ENCODE assay signal across 13 mouse cellular contexts in the genomic region with DNA sequence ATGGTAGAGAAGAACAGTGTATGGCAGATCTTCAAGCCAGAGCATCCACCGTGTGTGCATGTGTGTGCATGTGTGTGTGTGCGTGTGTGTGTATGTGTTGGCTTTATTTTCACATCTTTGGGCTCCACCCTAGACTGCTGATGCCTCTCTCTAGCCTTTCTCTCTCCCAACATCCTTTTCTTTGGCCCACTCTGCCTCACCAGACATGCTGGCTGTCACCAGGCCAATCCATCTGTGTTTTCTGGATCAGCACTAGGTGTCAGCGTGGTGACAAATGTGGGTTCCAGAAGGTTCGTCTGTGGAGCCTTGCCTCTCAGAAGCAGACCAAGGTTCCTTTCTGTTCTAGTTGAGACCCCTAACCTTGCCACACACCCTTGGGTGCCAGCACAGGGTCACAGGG.
A peak's percentile ranks its signal among the peaks of the same experiment; 100 is the strongest.
DNase-seq lines count a peak whose midpoint lies in the region; ATAC-seq and TF ChIP-seq lines count a peak whose summit lies in the region.
"Had no signal": no experiment of that assay in that cellular context is flagged by ENCODE, and none has a peak within 500 bp of the region (broad histone marks: within the 10 kb centered on the region; RNA-seq: fewer than 3 reads in every experiment).

No protein-coding gene starts in this region.

- ATAC-seq in forebrain, embryonic 14.5 days: peak; percentile 57; the same call in 1 of the 2 replicates
- ATAC-seq: liver, embryonic 12.5 days had no signal

- 78% methylated on average over 4 of the region's 4 CpGs for WGBS in forebrain, embryonic 14.5 days
- 90% methylated on average over 4 of the region's 4 CpGs for WGBS in forebrain, embryonic 10.5 days

- H3K36me3 ChIP-seq in forebrain, embryonic 14.5 days (ENCODE audit: control insufficient read depth, insufficient read depth, low read length): peaks cover 5% of the 10 kb centered on the region; the same call in 1 of the 2 replicates
- H3K36me3 ChIP-seq in forebrain, embryonic 10.5 days (replicated peaks): peaks cover 33% of the 10 kb centered on the region
- H3K36me3 ChIP-seq: liver, embryonic 12.5 days had no signal

- H3K27me3 ChIP-seq in forebrain, embryonic 14.5 days (replicated peaks; ENCODE audit: control insufficient read depth, insufficient read depth, low read length): no peaks in the 10 kb centered on the region
- no peaks in the 10 kb centered on the region for H3K27me3 ChIP-seq in forebrain, embryonic 10.5 days (ENCODE audit: poor library complexity, severe bottlenecking)
- H3K27me3 ChIP-seq: hindbrain, embryonic 13.5 days had no signal

- H3K9me3 ChIP-seq in forebrain, embryonic 14.5 days (replicated peaks; ENCODE audit: control insufficient read depth, low read length): 0 out of 2 replicates have a peak, but pooled peaks cover 4% of the 10 kb centered on the region
- no peaks in the 10 kb centered on the region; the same call in 1 of the 2 replicates for H3K9me3 ChIP-seq in forebrain, embryonic 10.5 days
- H3K9me3 ChIP-seq: hindbrain, embryonic 13.5 days; liver, embryonic 12.5 days had no signal

- H3K4me1 ChIP-seq in forebrain, embryonic 14.5 days (ENCODE audit: control insufficient read depth, insufficient read depth, low read length): no peaks in the 10 kb centered on the region; the same call in 1 of the 2 replicates
- peaks cover 13% of the 10 kb centered on the region for H3K4me1 ChIP-seq in forebrain, embryonic 10.5 days
- H3K4me1 ChIP-seq: liver, embryonic 12.5 days had no signal

- 0 out of 2 replicates have a peak overlapping the region, but pooled peaks have one; percentile 33 for H3K27ac ChIP-seq in forebrain, embryonic 14.5 days (ENCODE audit: low read depth, low read length)
- no peak overlapping the region for H3K27ac ChIP-seq in forebrain, embryonic 10.5 days
- peak overlapping the region; percentile 51; the same call in 1 of the 2 replicates for H3K27ac ChIP-seq in layer of hippocampus, adult 2 months
- H3K27ac ChIP-seq: hindbrain, embryonic 13.5 days; liver, embryonic 12.5 days; macrophage had no signal

- TF ChIP-seq CTCF in layer of hippocampus, adult 2 months (conservative IDR thresholded peaks at IDR 0.05): no peak

- no peak overlapping the region for H3K4me2 ChIP-seq in forebrain, embryonic 14.5 days (ENCODE audit: low read length)
- H3K4me2 ChIP-seq: hindbrain, embryonic 13.5 days; liver, embryonic 12.5 days had no signal

- H3K4me3 ChIP-seq in forebrain, embryonic 14.5 days (ENCODE audit: low read depth, low read length): no peak overlapping the region
- H3K4me3 ChIP-seq in forebrain, embryonic 10.5 days: no peak overlapping the region
- no peak overlapping the region for H3K4me3 ChIP-seq in layer of hippocampus, adult 2 months
- H3K4me3 ChIP-seq: hindbrain, embryonic 13.5 days; liver, embryonic 12.5 days had no signal

- H3K9ac ChIP-seq in forebrain, embryonic 14.5 days (ENCODE audit: low read length): no peak overlapping the region
- H3K9ac ChIP-seq: hindbrain, embryonic 13.5 days; liver, embryonic 12.5 days had no signal

- peak; percentile 65 for DNase-seq in forebrain, embryonic 14.5 days (ENCODE audit: low spot score)
- DNase-seq in forebrain, embryonic 10.5 days (ENCODE audit: extremely low spot score, low spot score): no peak
- DNase-seq in layer of hippocampus, adult 2 months (ENCODE audit: low spot score in 2 of 2): peak; percentile 23 to 71
- DNase-seq in layer of hippocampus, adult 8-10 months (ENCODE audit: low spot score in 2 of 2): no peak
- peak; percentile 36 for DNase-seq in NIH3T3 (ENCODE audit: low read depth)
- DNase-seq in cerebellum, postnatal 10 days: peak; percentile 94
- DNase-seq in retina, postnatal 1 day: no peak
- no peak for DNase-seq in embryo, embryonic 10.5 days (ENCODE audit: low spot score)
- DNase-seq: kidney, adult 9 months; thymus, adult 2 months had no signal

Comparison
In these comparisons a context has a peak if more than half of its experiments do, and no peak if none do; other contexts are left out.
1. DNase-seq: peak in forebrain, embryonic 14.5 days (single experiment), layer of hippocampus, adult 2 months (2 of 2), NIH3T3 (single experiment) and cerebellum, postnatal 10 days (2 of 2); none in forebrain, embryonic 10.5 days (single experiment), layer of hippocampus, adult 8-10 months (0 of 2), retina, postnatal 1 day (single experiment) and embryo, embryonic 10.5 days (single experiment).